Mouse (Mus musculus) myocyte (in vitro differentiated cells): ENCODE results near the gene Ppp2r5c.

Experiments used
- CEBPB ChIP-seq: IDR thresholded peaks from 2 replicates; pipeline ENCODE4 v1.6.1; 2011; ENCODE audit warnings: mild to moderate bottlenecking, moderate library complexity; ENCODE audit not compliant: poor library complexity, insufficient read depth, severe bottlenecking
- E2F4 ChIP-seq: IDR thresholded peaks from one replicate; pipeline ENCODE4 v1.6.1; 2011; ENCODE audit warnings: mild to moderate bottlenecking, control low read depth, moderate library complexity; ENCODE audit not compliant: insufficient read depth
- MAX ChIP-seq: IDR thresholded peaks from one replicate; pipeline ENCODE4 v1.6.1; 2011; ENCODE audit warnings: low read depth, mild to moderate bottlenecking, control low read depth
- MYOD1 ChIP-seq, 3 experiments: IDR thresholded peaks; one replicate each; pipeline ENCODE4 v1.6.1; 2011; ENCODE audit warnings: control low read depth in 2 of 3, low read depth in 2 of 3, mild to moderate bottlenecking in 2 of 3, moderate library complexity in 1 of 3; ENCODE audit not compliant: insufficient read length in 2 of 3, control insufficient read depth in 1 of 3
- MYOG ChIP-seq, 3 experiments: IDR thresholded peaks; one replicate each; pipeline ENCODE4 v1.6.1; 2011; ENCODE audit warnings: control low read depth in 2 of 3, low read depth in 2 of 3, mild to moderate bottlenecking in 2 of 3; ENCODE audit not compliant: insufficient read length in 2 of 3, control insufficient read depth in 1 of 3, insufficient read depth in 1 of 3
- POLR2A ChIP-seq: IDR thresholded peaks from one replicate; pipeline ENCODE4 v1.6.1; 2011; ENCODE audit warnings: low read depth, mild to moderate bottlenecking, control low read depth, moderate library complexity; ENCODE audit not compliant: insufficient read length
- POLR2AphosphoS2 ChIP-seq: IDR thresholded peaks from one replicate; pipeline ENCODE4 v1.6.1; 2011; ENCODE audit warnings: low read depth, control low read depth; ENCODE audit not compliant: insufficient read length
- TCF12 ChIP-seq: IDR thresholded peaks from one replicate; pipeline ENCODE4 v1.6.1; 2011; ENCODE audit warnings: mild to moderate bottlenecking, control low read depth; ENCODE audit not compliant: poor library complexity, insufficient read depth, severe bottlenecking
- TCF3 ChIP-seq: IDR thresholded peaks from one replicate; pipeline ENCODE4 v1.6.1; 2011; ENCODE audit warnings: low read depth, control low read depth; ENCODE audit not compliant: insufficient read length
- USF1 ChIP-seq: IDR thresholded peaks from one replicate; pipeline ENCODE4 v1.6.1; 2011; ENCODE audit warnings: low read depth, mild to moderate bottlenecking, control low read depth, moderate library complexity

GRCm38 (mm10) chr12:110398351-110398750 lies 48.6 kb upstream of the Ppp2r5c start:
- TF ChIP-seq MAX (no peak), POLR2A (no peak), E2F4 (no peak), USF1 (no peak), MYOG (IDR thresholded peaks at IDR 0.05; ENCODE audit: control insufficient read depth in 1 of 3, insufficient read depth in 1 of 3, insufficient read length in 2 of 3, low read depth in 2 of 3) (no peak), POLR2AphosphoS2 (no peak), CEBPB (no peak), TCF3 (no peak), TCF12 (no peak), MYOD1 (IDR thresholded peaks at IDR 0.05; ENCODE audit: control insufficient read depth in 1 of 3, insufficient read length in 2 of 3, low read depth in 2 of 3) (no peak)
